Comparison of ENCODE assay signal across 24 mouse cellular contexts in genomic region chr10:44176120-44176519, GRCm38 (mm10). TPM values are rescaled to one million over a fixed set of nuclear protein-coding genes. Genes with fewer than 3 reads are reported as not detected.
DNase-seq lines count a peak whose midpoint lies in the region; ATAC-seq and TF ChIP-seq lines count a peak whose summit lies in the region.
"Had no signal": no experiment of that assay in that cellular context is flagged by ENCODE, and none has a peak within 500 bp of the region (broad histone marks: within the 10 kb centered on the region; RNA-seq: fewer than 3 reads in every experiment).

No protein-coding gene starts in this region.

- no peak for TF ChIP-seq POLR2A in CH12.LX (IDR thresholded peaks at IDR 0.05; ENCODE audit: low read depth, low read length)
- no peak for TF ChIP-seq POLR2A in lung, adult 2 months (IDR thresholded peaks at IDR 0.05; ENCODE audit: borderline replicate concordance, extremely low read depth, low read depth, low read length)

- peak; percentile 65 for ATAC-seq in liver, embryonic 12.5 days
- no peak for ATAC-seq in liver, postnatal 0 days
- ATAC-seq in erythroblast, adult 5-6 weeks (replicated peaks; ENCODE audit: low FRiP score, poor library complexity, severe bottlenecking) = peak; percentile 72
- ATAC-seq in megakaryocyte, adult 5-6 weeks (ENCODE audit: poor library complexity, severe bottlenecking) = peak; percentile 43; the same call in 1 of the 2 replicates

- H3K36me3 ChIP-seq in liver, embryonic 12.5 days = no peaks in the 10 kb centered on the region
- no peaks in the 10 kb centered on the region for H3K36me3 ChIP-seq in liver, postnatal 0 days (replicated peaks; ENCODE audit: insufficient read depth, low read length)
- no peaks in the 10 kb centered on the region for H3K36me3 ChIP-seq in CH12.LX (replicated peaks in 1 of 2; ENCODE audit: control insufficient read depth in 1 of 2, insufficient read depth in 1 of 2, low read length in 1 of 2)
- H3K36me3 ChIP-seq: embryonic facial prominence, embryonic 10.5 days; heart, embryonic 12.5 days; hindbrain, embryonic 12.5 days; kidney, embryonic 15.5 days; limb, embryonic 15.5 days; neural tube, embryonic 15.5 days had no signal

- no peak overlapping the region for H3K9ac ChIP-seq in liver, embryonic 12.5 days
- H3K9ac ChIP-seq in liver, postnatal 0 days (replicated peaks) = no peak overlapping the region
- H3K9ac ChIP-seq in CH12.LX (ENCODE audit: insufficient read depth, low read depth) = no peak overlapping the region
- H3K9ac ChIP-seq: heart, embryonic 12.5 days; hindbrain, embryonic 12.5 days; kidney, embryonic 15.5 days; limb, embryonic 15.5 days; neural tube, embryonic 15.5 days had no signal

- intact Hi-C loops in heart, postnatal 25 days (cut with DNase I) = loop anchor here (2.0 to 10.0 kb wide), 2 partner anchors 221 to 601 kb away; partner anchors contain the start of gene Cd24a

- TF ChIP-seq EP300 in liver, postnatal 0 days (IDR thresholded peaks at IDR 0.05; ENCODE audit: low read depth) = no peak
- 0 out of 2 replicates have a peak, but pooled peaks have one; percentile 37 for TF ChIP-seq EP300 in CH12.LX (IDR thresholded peaks at IDR 0.05; ENCODE audit: low read length)

- TF ChIP-seq CTCF in liver, postnatal 0 days (IDR thresholded peaks at IDR 0.05; ENCODE audit: low read depth) = no peak
- TF ChIP-seq CTCF in CH12.LX (conservative IDR thresholded peaks at IDR 0.05 in 1 of 2, IDR thresholded peaks at IDR 0.05 in 1 of 2; ENCODE audit: low read depth in 2 of 2, low read length in 2 of 2) = no peak
- TF ChIP-seq CTCF in lung, adult 2 months (IDR thresholded peaks at IDR 0.05; ENCODE audit: insufficient read depth, low read length) = no peak

- no peak for DNase-seq in liver, postnatal 0 days
- DNase-seq in CH12.LX (ENCODE audit: extremely low read depth) = peak; percentile 26
- no peak for DNase-seq in heart, postnatal 25 days (ENCODE audit: low spot score)
- DNase-seq in lung, adult 2 months = no peak
- no peak for DNase-seq in kidney, postnatal 10 days
- DNase-seq: adrenal gland, postnatal 14 days; cerebellum, adult 8-10 months; gastrocnemius, adult 2 months; heart, postnatal 10 days; kidney, adult 11 months; kidney, postnatal 4 days; layer of hippocampus, adult 9-11 months; left cerebral cortex, postnatal 4 days; lung, postnatal 4 days had no signal

- no peaks in the 10 kb centered on the region for H3K9me3 ChIP-seq in liver, embryonic 12.5 days (replicated peaks)
- no peaks in the 10 kb centered on the region for H3K9me3 ChIP-seq in liver, postnatal 0 days (ENCODE audit: low read length)
- H3K9me3 ChIP-seq in CH12.LX (replicated peaks; ENCODE audit: low read length) = no peaks in the 10 kb centered on the region
- H3K9me3 ChIP-seq: embryonic facial prominence, embryonic 10.5 days; heart, embryonic 12.5 days; hindbrain, embryonic 12.5 days; kidney, embryonic 15.5 days; limb, embryonic 15.5 days; neural tube, embryonic 15.5 days had no signal

- no peak overlapping the region for H3K27ac ChIP-seq in liver, embryonic 12.5 days
- H3K27ac ChIP-seq in liver, postnatal 0 days (ENCODE audit: low read depth) = no peak overlapping the region
- no peak overlapping the region for H3K27ac ChIP-seq in CH12.LX (ENCODE audit: insufficient read depth, low read depth)
- H3K27ac ChIP-seq: embryonic facial prominence, embryonic 10.5 days; gastrocnemius, adult 2 months; hindbrain, embryonic 12.5 days; kidney, embryonic 15.5 days; limb, embryonic 15.5 days; neural tube, embryonic 15.5 days had no signal

- H3K79me2 ChIP-seq in CH12.LX (replicated peaks; ENCODE audit: control insufficient read depth, extremely low read depth, insufficient read depth, poor library complexity, severe bottlenecking) = no peaks in the 10 kb centered on the region

- dilution Hi-C loops in CH12.LX (cut with MboI; ENCODE audit: extremely low pct_ligation_motif_present, extremely low pct_unique_long_range_greater_than_20kb, low sequenced_read_pairs) = no loop called here

- WGBS in liver, embryonic 12.5 days (ENCODE audit: insufficient replicate concordance) = 68% methylated on average over 5 of the region's 5 CpGs
- 68% methylated on average over 5 of the region's 5 CpGs for WGBS in liver, postnatal 0 days (ENCODE audit: insufficient replicate concordance)
- 67% methylated on average over 5 of the region's 5 CpGs for WGBS in lung, adult 2 months

- no peak overlapping the region for H3K4me3 ChIP-seq in liver, embryonic 12.5 days
- no peak overlapping the region for H3K4me3 ChIP-seq in liver, postnatal 0 days (ENCODE audit: low read depth, low read length)
- H3K4me3 ChIP-seq in CH12.LX (replicated peaks in 1 of 3; ENCODE audit: low read depth in 2 of 3, low read length in 2 of 3, poor library complexity in 1 of 3) = no peak overlapping the region
- no peak overlapping the region for H3K4me3 ChIP-seq in lung, adult 2 months (replicated peaks; ENCODE audit: extremely low read depth, low read depth, low read length)
- H3K4me3 ChIP-seq: embryonic facial prominence, embryonic 10.5 days; gastrocnemius, adult 2 months; heart, embryonic 12.5 days; hindbrain, embryonic 12.5 days; kidney, embryonic 15.5 days; limb, embryonic 15.5 days; neural tube, embryonic 15.5 days had no signal

- H3K27me3 ChIP-seq in liver, embryonic 12.5 days (replicated peaks) = peaks cover 3% of the 10 kb centered on the region; the same call in 1 of the 2 replicates
- H3K27me3 ChIP-seq in liver, postnatal 0 days (ENCODE audit: insufficient read depth, low read length) = no peaks in the 10 kb centered on the region
- H3K27me3 ChIP-seq in CH12.LX (replicated peaks) = no peaks in the 10 kb centered on the region
- H3K27me3 ChIP-seq: heart, embryonic 12.5 days; hindbrain, embryonic 12.5 days; kidney, embryonic 15.5 days; limb, embryonic 15.5 days; neural tube, embryonic 15.5 days had no signal

- no peak for TF ChIP-seq RAD21 in CH12.LX (IDR thresholded peaks at IDR 0.05; ENCODE audit: low read depth, low read length)

- in situ Hi-C loops in CH12.LX (cut with MboI; ENCODE audit: low pct_ligation_motif_present, low pct_unique_long_range_greater_than_20kb, low sequenced_read_pairs) = loop anchor here (25.0 kb wide), 1 partner anchor 614 kb away; no protein-coding TSS in a partner anchor

- peaks cover 21% of the 10 kb centered on the region for H3K4me1 ChIP-seq in liver, embryonic 12.5 days
- no peaks in the 10 kb centered on the region for H3K4me1 ChIP-seq in liver, postnatal 0 days (ENCODE audit: insufficient read depth)
- peaks cover 2 to 16% of the 10 kb centered on the region in 2 experiments; a peak in 3 of 4 replicates for H3K4me1 ChIP-seq in CH12.LX (ENCODE audit: control insufficient read depth in 1 of 2, insufficient read depth in 2 of 2)
- no peaks in the 10 kb centered on the region for H3K4me1 ChIP-seq in lung, adult 2 months (ENCODE audit: control insufficient read depth, insufficient read depth, low read length)
- H3K4me1 ChIP-seq: embryonic facial prominence, embryonic 10.5 days; hindbrain, embryonic 12.5 days; kidney, embryonic 15.5 days; limb, embryonic 15.5 days; neural tube, embryonic 15.5 days had no signal

- H3K4me2 ChIP-seq in liver, embryonic 12.5 days = no peak overlapping the region
- no peak overlapping the region for H3K4me2 ChIP-seq in liver, postnatal 0 days (ENCODE audit: low read depth, low read length)
- H3K4me2 ChIP-seq in CH12.LX (ENCODE audit: insufficient read depth, low read depth, poor library complexity, severe bottlenecking) = no peak overlapping the region
- H3K4me2 ChIP-seq: heart, embryonic 12.5 days; hindbrain, embryonic 12.5 days; kidney, embryonic 15.5 days; limb, embryonic 15.5 days; midbrain, embryonic 11.5 days; neural tube, embryonic 15.5 days had no signal

TF ChIP-seq in CH12.LX, 34 proteins besides CTCF, POLR2A, EP300 and RAD21 (continues in another document):
- TF ChIP-seq ETS1 (conservative IDR thresholded peaks at IDR 0.05; ENCODE audit: low read depth, low read length) = peak; percentile 37; the same call in 1 of the 2 replicates
- TF ChIP-seq RCOR1 (conservative IDR thresholded peaks at IDR 0.05; ENCODE audit: low read depth, low read length) = no peak
- TF ChIP-seq MAFK (IDR thresholded peaks at IDR 0.05; ENCODE audit: insufficient replicate concordance, low read length) = peak; percentile 72; the same call in 1 of the 2 replicates
- TF ChIP-seq MYC (IDR thresholded peaks at IDR 0.05; ENCODE audit: low read depth, low read length) = no peak
- TF ChIP-seq MEF2A (IDR thresholded peaks at IDR 0.05; ENCODE audit: borderline replicate concordance, low read depth, low read length) = peak; percentile 85
- TF ChIP-seq ZMIZ1 (IDR thresholded peaks at IDR 0.05; ENCODE audit: low read depth, low read length) = no peak
- no peak for TF ChIP-seq MAX (IDR thresholded peaks at IDR 0.05; ENCODE audit: low read length)
- peak; percentile 53; the same call in 1 of the 2 replicates for TF ChIP-seq NRF1 (IDR thresholded peaks at IDR 0.05; ENCODE audit: low read depth, low read length)
- no peak for TF ChIP-seq HCFC1 (IDR thresholded peaks at IDR 0.05; ENCODE audit: low read depth, low read length)
- no peak for TF ChIP-seq E2F4 (IDR thresholded peaks at IDR 0.05; ENCODE audit: insufficient replicate concordance, low read depth, low read length)
- no peak for TF ChIP-seq SIN3A (IDR thresholded peaks at IDR 0.05; ENCODE audit: low read length)
- TF ChIP-seq GABPA (IDR thresholded peaks at IDR 0.05; ENCODE audit: insufficient replicate concordance, low read depth, low read length) = no peak
- no peak for TF ChIP-seq JUND (conservative IDR thresholded peaks at IDR 0.05; ENCODE audit: low read depth, low read length)
- TF ChIP-seq KAT2A (IDR thresholded peaks at IDR 0.05; ENCODE audit: insufficient replicate concordance, low read length) = no peak
- no peak for TF ChIP-seq ZC3H11A (IDR thresholded peaks at IDR 0.05; ENCODE audit: low read depth, low read length)
- TF ChIP-seq USF2 (conservative IDR thresholded peaks at IDR 0.05; ENCODE audit: low read depth, low read length) = no peak
- peak; percentile 66 for TF ChIP-seq ZNF384 (IDR thresholded peaks at IDR 0.05; ENCODE audit: low read depth, low read length)
- peak; percentile 37; the same call in 1 of the 2 replicates for TF ChIP-seq JUN (IDR thresholded peaks at IDR 0.05; ENCODE audit: insufficient read depth, low read depth, low read length)

RNA-seq across cellular contexts. Expression of gene Crybg1, which starts 27.5 kb away (rescaled TPM):
- polyA plus RNA-seq in liver, embryonic 12.5 days (2016; fragmentation: Nextera tagmentation; extraction: Ambion mirVana) = 0.30 and 0.36 TPM in 2 replicates
- 1.3 and 1.5 TPM in 2 replicates for polyA plus RNA-seq in liver, postnatal 0 days (2015; fragmentation: Nextera tagmentation; extraction: Ambion mirVana)
- total RNA-seq in CH12.LX (2012; rRNA removed) (5.0 and 6.6 TPM in 2 replicates), CH12.LX (2014; rRNA removed) (3.8 and 3.9 TPM in 2 replicates)
- polyA plus RNA-seq in CH12.LX (2012; ENCODE audit: insufficient read length, low read depth) = 5.1 and 5.2 TPM in 2 replicates
- 0.58 and 1.7 TPM in 2 replicates for total RNA-seq in erythroblast, adult 5-6 weeks (2015; ENCODE audit: low replicate concordance)
- total RNA-seq in erythroblast, adult 5-6 weeks (2017; ENCODE audit: low replicate concordance) = 1.5 TPM in 2 replicates
- 16.8 and 17.6 TPM in 2 replicates for total RNA-seq in megakaryocyte, adult 5-6 weeks (2015)
- 20.8 and 21.5 TPM in 2 replicates for total RNA-seq in megakaryocyte, adult 5-6 weeks (2017)
- total RNA-seq in heart, postnatal 25 days (2021) = 1 to 10 TPM; 2.1 to 3.1 TPM
- 3.0 and 7.0 TPM in 2 replicates for polyA plus RNA-seq in lung, adult 2 months (2012; rRNA removed)
